Mouse (Mus musculus): ENCODE data around the gene Sidt2. TPM values are rescaled to one million over a fixed set of nuclear protein-coding genes. Genes with fewer than 3 reads are reported as not detected.

Sidt2 gene
- polyA plus RNA-seq, 1 experiment from 2014 or later = 20.5 TPM

DNA sequence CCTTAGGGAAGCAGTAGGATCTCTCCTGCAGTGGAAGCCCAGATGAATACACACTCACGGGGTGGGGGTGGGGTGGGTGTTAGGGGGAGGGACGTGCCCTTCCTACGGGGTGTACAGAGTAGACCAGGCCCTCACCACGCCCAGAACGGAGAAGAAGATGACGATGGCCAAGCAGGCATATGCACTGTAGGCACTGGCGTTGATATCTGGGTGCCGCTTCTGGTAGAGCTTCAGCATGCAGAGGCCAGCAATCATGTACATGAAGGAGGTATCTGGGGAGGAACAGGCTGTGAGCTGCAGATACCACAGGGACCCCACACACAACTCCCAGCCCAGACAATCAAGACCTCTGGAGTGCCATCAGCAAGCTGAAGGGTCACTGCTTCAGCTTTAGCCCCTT lies 12.1 kb downstream of the Sidt2 start:
- Histone ChIP-seq H3K27me3 (ENCODE audit: control insufficient read depth, insufficient read depth, low read depth, low read length) (no peaks in the 10 kb centered on the region), H3K4me3 (ENCODE audit: low read depth, low read length) (no peak overlapping the region), H3K4me1 (ENCODE audit: control insufficient read depth, low read depth, low read length) (peaks cover 34% of the 10 kb centered on the region), H3K27ac (ENCODE audit: low read length) (peak overlapping the region; percentile 26; the same call in 1 of the 2 replicates), H3K9ac (ENCODE audit: low read depth, low read length) (no peak overlapping the region), H3K4me2 (ENCODE audit: low read depth, low read length) (peak overlapping the region; percentile 28; the same call in 1 of the 2 replicates), H3K9me3 (replicated peaks; ENCODE audit: control insufficient read depth, low read length) (peaks cover 2% of the 10 kb centered on the region; the same call in 1 of the 2 replicates), H3K36me3 (ENCODE audit: control insufficient read depth, insufficient read depth) (peaks cover 26% of the 10 kb centered on the region)
- peak; percentile 77 for ATAC-seq (ENCODE audit: low read depth)
- 38% methylated on average over 8 of the region's 8 CpGs for WGBS (ENCODE audit: insufficient replicate concordance)

- 70% methylated on average over 16 of the region's 16 CpGs for WGBS (ENCODE audit: insufficient replicate concordance)
- Histone ChIP-seq H3K27me3 (ENCODE audit: control insufficient read depth, insufficient read depth, low read depth, low read length) (no peaks in the 10 kb centered on the region), H3K9ac (ENCODE audit: low read depth, low read length) (no peak overlapping the region), H3K4me1 (ENCODE audit: control insufficient read depth, low read depth, low read length) (peaks cover 34% of the 10 kb centered on the region), H3K36me3 (ENCODE audit: control insufficient read depth, insufficient read depth) (peaks cover 26% of the 10 kb centered on the region), H3K4me3 (ENCODE audit: low read depth, low read length) (no peak overlapping the region), H3K27ac (ENCODE audit: low read length) (no peak overlapping the region), H3K9me3 (replicated peaks; ENCODE audit: control insufficient read depth, low read length) (peaks cover 2% of the 10 kb centered on the region; the same call in 1 of the 2 replicates), H3K4me2 (ENCODE audit: low read depth, low read length) (peak overlapping the region; percentile 28; the same call in 1 of the 2 replicates)
- ATAC-seq (ENCODE audit: low read depth) = peak; percentile 66
Observed at GRCm38 (mm10) chr9:45942464-45942863, 12.6 kb downstream of the Sidt2 start.

DNA sequence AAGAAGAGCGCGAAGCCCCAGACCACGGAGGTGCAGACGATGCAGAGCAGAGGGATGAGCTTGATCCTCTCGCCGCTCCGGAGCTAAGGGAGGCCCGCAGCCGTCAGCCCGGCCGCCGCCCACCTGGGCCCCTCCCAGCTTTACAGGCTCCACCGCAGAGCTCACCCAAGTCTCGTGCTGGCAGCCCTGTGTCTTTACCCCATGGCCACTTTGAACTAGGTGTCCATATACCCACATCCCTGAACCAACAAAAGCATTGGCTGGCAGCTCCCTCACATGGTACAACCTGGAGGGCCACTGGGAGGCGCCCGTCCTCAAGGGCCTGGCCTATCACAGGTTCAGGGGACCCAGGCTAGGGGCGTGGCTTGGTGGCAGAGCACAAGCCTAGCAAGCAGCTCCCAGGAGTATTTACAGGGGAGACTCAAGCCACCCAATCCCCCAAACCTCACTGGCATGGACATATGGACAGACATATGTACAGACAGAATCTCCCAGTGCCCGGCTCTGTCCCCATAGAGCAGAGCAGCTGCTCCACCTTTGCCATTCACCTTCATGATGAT lies 13.6 kb downstream of the Sidt2 start:
- peak; percentile 32; the same call in 1 of the 2 replicates for ATAC-seq (ENCODE audit: low read depth)
- Histone ChIP-seq H3K9me3 (replicated peaks; ENCODE audit: control insufficient read depth, low read length) (peaks cover 2% of the 10 kb centered on the region; the same call in 1 of the 2 replicates), H3K9ac (ENCODE audit: low read depth, low read length) (no peak overlapping the region), H3K4me2 (ENCODE audit: low read depth, low read length) (no peak overlapping the region), H3K4me3 (ENCODE audit: low read depth, low read length) (no peak overlapping the region), H3K4me1 (ENCODE audit: control insufficient read depth, low read depth, low read length) (peaks cover 34% of the 10 kb centered on the region), H3K27ac (ENCODE audit: low read length) (no peak overlapping the region), H3K27me3 (ENCODE audit: control insufficient read depth, insufficient read depth, low read depth, low read length) (no peaks in the 10 kb centered on the region), H3K36me3 (ENCODE audit: control insufficient read depth, insufficient read depth) (peaks cover 26% of the 10 kb centered on the region)
- 64% methylated on average over 18 of the region's 18 CpGs for WGBS (ENCODE audit: insufficient replicate concordance)

GRCm38 (mm10) chr9:45939794-45940193 lies 15.3 kb downstream of the Sidt2 start:
- Histone ChIP-seq H3K27me3 (ENCODE audit: control insufficient read depth, insufficient read depth, low read depth, low read length) (peaks cover 6% of the 10 kb centered on the region), H3K4me2 (ENCODE audit: low read depth, low read length) (no peak overlapping the region), H3K9ac (ENCODE audit: low read depth, low read length) (no peak overlapping the region), H3K9me3 (replicated peaks; ENCODE audit: control insufficient read depth, low read length) (peaks cover 2% of the 10 kb centered on the region; the same call in 1 of the 2 replicates), H3K27ac (ENCODE audit: low read length) (no peak overlapping the region), H3K36me3 (ENCODE audit: control insufficient read depth, insufficient read depth) (peaks cover 20% of the 10 kb centered on the region), H3K4me3 (ENCODE audit: low read depth, low read length) (no peak overlapping the region), H3K4me1 (ENCODE audit: control insufficient read depth, low read depth, low read length) (peaks cover 31% of the 10 kb centered on the region)
- no peak for ATAC-seq (ENCODE audit: low read depth)
- WGBS (ENCODE audit: insufficient replicate concordance) = 89% methylated on average over 6 of the region's 6 CpGs

GRCm38 (mm10) chr9:45938952-45939637 lies 16.0 kb downstream of the Sidt2 start:
- Histone ChIP-seq H3K4me3 (ENCODE audit: low read depth, low read length) (no peak overlapping the region), H3K27ac (ENCODE audit: low read length) (no peak overlapping the region), H3K4me1 (ENCODE audit: control insufficient read depth, low read depth, low read length) (peaks cover 25% of the 10 kb centered on the region), H3K9ac (ENCODE audit: low read depth, low read length) (no peak overlapping the region), H3K27me3 (ENCODE audit: control insufficient read depth, insufficient read depth, low read depth, low read length) (peaks cover 6% of the 10 kb centered on the region), H3K36me3 (ENCODE audit: control insufficient read depth, insufficient read depth) (peaks cover 13% of the 10 kb centered on the region), H3K4me2 (ENCODE audit: low read depth, low read length) (no peak overlapping the region), H3K9me3 (replicated peaks; ENCODE audit: control insufficient read depth, low read length) (no peaks in the 10 kb centered on the region)
- ATAC-seq (ENCODE audit: low read depth) = no peak
- WGBS (ENCODE audit: insufficient replicate concordance) = 73% methylated on average over 15 of the region's 15 CpGs

DNA sequence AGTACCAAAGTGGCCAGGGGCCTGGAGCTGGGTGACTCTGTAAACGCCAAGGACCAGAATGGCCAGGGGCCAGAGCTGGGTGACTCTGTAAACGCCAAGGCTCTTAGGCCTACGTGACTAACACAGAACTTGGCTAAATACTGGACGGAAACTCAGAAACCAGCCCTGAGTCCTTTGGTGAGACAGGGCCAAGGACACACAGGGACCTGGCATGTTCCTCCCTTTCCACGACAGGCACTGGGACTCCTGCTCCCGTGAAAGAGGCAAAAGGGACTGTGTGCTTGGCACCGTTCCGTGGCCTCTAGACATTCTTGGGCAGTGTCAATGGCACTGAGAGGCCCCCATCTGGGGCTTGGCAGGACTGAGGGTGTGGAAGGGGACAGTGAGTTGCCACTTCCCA lies 17.0 kb downstream of the Sidt2 start:
- Histone ChIP-seq H3K4me3 (ENCODE audit: low read depth, low read length) (no peak overlapping the region), H3K27ac (ENCODE audit: low read length) (no peak overlapping the region), H3K27me3 (ENCODE audit: control insufficient read depth, insufficient read depth, low read depth, low read length) (peaks cover 6% of the 10 kb centered on the region), H3K9me3 (replicated peaks; ENCODE audit: control insufficient read depth, low read length) (no peaks in the 10 kb centered on the region), H3K4me2 (ENCODE audit: low read depth, low read length) (no peak overlapping the region), H3K36me3 (ENCODE audit: control insufficient read depth, insufficient read depth) (peaks cover 13% of the 10 kb centered on the region), H3K4me1 (ENCODE audit: control insufficient read depth, low read depth, low read length) (peaks cover 19% of the 10 kb centered on the region), H3K9ac (ENCODE audit: low read depth, low read length) (no peak overlapping the region)
- 81% methylated on average over 8 of the region's 8 CpGs for WGBS (ENCODE audit: insufficient replicate concordance)
- ATAC-seq (ENCODE audit: low read depth) = no peak

DNA sequence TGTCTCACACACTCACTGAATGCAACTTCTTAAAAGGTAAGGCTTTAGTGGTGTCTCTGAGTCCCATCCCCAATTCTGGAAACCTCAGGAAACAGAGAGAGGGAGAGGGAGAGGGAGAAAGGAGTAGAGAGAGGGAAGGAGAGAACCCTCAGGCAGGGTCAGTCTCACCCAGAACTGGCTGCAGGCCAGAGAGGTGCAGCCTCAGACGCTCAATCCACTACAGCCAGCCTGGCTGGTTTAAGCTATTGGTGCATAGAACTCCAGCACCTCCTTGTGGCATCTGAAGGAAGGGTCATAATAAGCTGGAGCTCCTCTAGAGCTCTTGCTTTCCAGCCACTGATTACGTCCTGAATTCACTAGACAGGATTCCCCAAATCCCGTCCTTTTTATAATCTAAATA lies 18.2 kb downstream of the Sidt2 start:
- Histone ChIP-seq H3K4me2 (ENCODE audit: low read depth, low read length) (no peak overlapping the region), H3K4me1 (ENCODE audit: control insufficient read depth, low read depth, low read length) (peaks cover 10% of the 10 kb centered on the region), H3K9ac (ENCODE audit: low read depth, low read length) (no peak overlapping the region), H3K27me3 (ENCODE audit: control insufficient read depth, insufficient read depth, low read depth, low read length) (peaks cover 6% of the 10 kb centered on the region), H3K9me3 (replicated peaks; ENCODE audit: control insufficient read depth, low read length) (no peaks in the 10 kb centered on the region), H3K27ac (ENCODE audit: low read length) (no peak overlapping the region), H3K36me3 (ENCODE audit: control insufficient read depth, insufficient read depth) (peaks cover 5% of the 10 kb centered on the region), H3K4me3 (ENCODE audit: low read depth, low read length) (no peak overlapping the region)
- peak; percentile 58 for ATAC-seq (ENCODE audit: low read depth)
- WGBS (ENCODE audit: insufficient replicate concordance) = 23% methylated on average over 3 of the region's 3 CpGs

DNA sequence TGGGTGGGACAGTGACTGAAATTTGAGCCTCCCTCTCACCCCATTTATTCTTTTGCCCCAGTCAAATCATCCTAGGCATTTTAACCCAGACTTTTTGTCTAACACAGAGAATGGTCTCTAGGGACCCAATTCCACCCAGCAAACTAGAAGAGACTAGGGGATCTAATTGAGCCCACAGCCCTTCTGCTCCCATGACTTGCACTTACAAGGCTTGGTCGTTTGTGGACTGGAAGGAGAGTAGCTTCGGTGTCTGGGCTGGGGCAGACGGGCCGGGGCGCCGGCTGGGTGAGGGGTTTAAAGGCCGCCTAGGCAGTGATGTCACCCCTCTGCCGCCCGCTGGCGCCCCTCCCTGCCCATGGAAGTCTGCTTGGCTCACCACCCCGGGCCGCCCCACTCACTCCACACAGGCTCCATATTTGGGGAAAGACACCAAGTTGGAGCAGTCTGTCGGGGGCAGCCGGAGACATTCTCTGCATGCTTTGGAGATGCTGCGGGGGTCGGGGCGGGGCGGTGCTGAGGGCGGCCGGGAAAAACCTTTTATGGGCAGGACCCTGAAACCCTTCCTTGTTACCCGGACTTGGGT lies 19.3 kb downstream of the Sidt2 start, which contains the start of gene Tagln:
Gene Tagln, minus strand, starts transcription at position 431 of the 583 bp plus-strand sequence.
- Histone ChIP-seq H3K9ac (ENCODE audit: low read depth, low read length) (no peak within 1 kb of the TSS), H3K9me3 (replicated peaks; ENCODE audit: control insufficient read depth, low read length) (no peaks in the 10 kb centered on the region), H3K4me3 (ENCODE audit: low read depth, low read length) (no peak within 1 kb of the TSS), H3K36me3 (ENCODE audit: control insufficient read depth, insufficient read depth) (peaks cover 2% of the 10 kb centered on the region; the same call in 1 of the 2 replicates), H3K27ac (ENCODE audit: low read length) (no peak within 1 kb of the TSS), H3K27me3 (ENCODE audit: control insufficient read depth, insufficient read depth, low read depth, low read length) (peaks cover 6% of the 10 kb centered on the region), H3K4me1 (ENCODE audit: control insufficient read depth, low read depth, low read length) (peaks cover 3% of the 10 kb centered on the region), H3K4me2 (ENCODE audit: low read depth, low read length) (no peak within 1 kb of the TSS)
- no peak for ATAC-seq (ENCODE audit: low read depth)
- WGBS (ENCODE audit: insufficient replicate concordance) = 23% methylated on average over 21 of the region's 21 CpGs

All from liver, embryonic 16.5 days (tissue).